Mouse (Mus musculus) spleen, adult 2 months (tissue): ENCODE data around the gene Ifngr2. TPM values are rescaled to one million over a fixed set of nuclear protein-coding genes. Genes with fewer than 3 reads are reported as not detected.

Experiments used
- DNase-seq, 2 experiments: peaks; one replicate each; pipeline versions ENCODE4 v3.0.0 to v3.0.0-alpha.2; 2012 to 2021; ENCODE audit warnings: low spot score in 2 of 2, low read depth in 1 of 2
- H3K27ac ChIP-seq: fragments of 200-500 bp; 2 replicates; pipeline ENCODE4 v1.5.1; 2012; ENCODE audit warnings: low read length, inconsistent platforms; ENCODE audit not compliant: insufficient read depth
- H3K27me3 ChIP-seq: fragments of 200-500 bp; 2 replicates; pipeline ENCODE4 v1.6.1; 2012; ENCODE audit warnings: mild to moderate bottlenecking, moderate library complexity, low read length, inconsistent platforms; ENCODE audit not compliant: control insufficient read depth, insufficient read depth
- H3K36me3 ChIP-seq: fragments of 200-500 bp; 2 replicates; pipeline ENCODE4 v1.6.1; 2012; ENCODE audit warnings: mild to moderate bottlenecking, low read length, inconsistent platforms; ENCODE audit not compliant: control insufficient read depth, insufficient read depth
- H3K4me1 ChIP-seq: fragments of 200-500 bp; 2 replicates; pipeline ENCODE4 v1.6.1; 2011; ENCODE audit warnings: inconsistent platforms; ENCODE audit not compliant: control insufficient read depth, insufficient read depth, insufficient read length
- H3K4me3 ChIP-seq: fragments of 200-500 bp; 2 replicates; pipeline ENCODE4 v1.5.1; 2011; ENCODE audit warnings: mild to moderate bottlenecking, inconsistent platforms; ENCODE audit not compliant: insufficient read depth, insufficient read length; ENCODE audit errors: extremely low read depth
- CTCF ChIP-seq: fragments of 200-500 bp; IDR thresholded peaks from 2 replicates; pipeline ENCODE4 v1.5.1; 2011; ENCODE audit warnings: mild to moderate bottlenecking, inconsistent platforms; ENCODE audit not compliant: insufficient read depth, insufficient read length, insufficient replicate concordance; ENCODE audit errors: extremely low read depth
- POLR2A ChIP-seq: fragments of 200-500 bp; IDR thresholded peaks from 2 replicates; pipeline ENCODE4 v1.6.1; 2011; ENCODE audit warnings: low read depth, low read length, inconsistent platforms
- WGBS: fragments of 180-500 bp; shearing (Covaris S2); methylation state at CpG from one replicate; pipeline ENCODE4 v1.1.7; 2018; 5-methylcytosine and 5-hydroxymethylcytosine counted together
- polyA plus RNA-seq: library from polyadenylated mRNA; depleted of rRNA; stranded (reverse); fragments of >200 nt; gene quantifications from 2 replicates; pipeline ENCODE4 v1.2.3, GENCODE M21; 2012

Gene Ifngr2
- polyA plus RNA-seq, 1 experiment: 18.7 TPM

GRCm38 (mm10) chr16:91551081-91551524 lies 4.2 kb downstream of the Ifngr2 start:
- H3K36me3 ChIP-seq: peaks cover 25% of the 10 kb centered on the region
- H3K27ac ChIP-seq: no peak overlapping the region
- no peak for TF ChIP-seq POLR2A
- no peak for TF ChIP-seq CTCF
- DNase-seq: no peak
- 61% methylated on average over 10 of the region's 10 CpGs for WGBS
- H3K4me3 ChIP-seq: no peak overlapping the region
- H3K27me3 ChIP-seq: no peaks in the 10 kb centered on the region
- H3K4me1 ChIP-seq: peaks cover 25% of the 10 kb centered on the region

GRCm38 (mm10) chr16:91552072-91552471 lies 5.2 kb downstream of the Ifngr2 start:
- H3K27ac ChIP-seq: no peak overlapping the region
- 89% methylated on average over 9 of the region's 9 CpGs for WGBS
- TF ChIP-seq CTCF: no peak
- TF ChIP-seq POLR2A: no peak
- H3K36me3 ChIP-seq: peaks cover 26% of the 10 kb centered on the region
- no peak overlapping the region for H3K4me3 ChIP-seq
- H3K27me3 ChIP-seq: no peaks in the 10 kb centered on the region
- H3K4me1 ChIP-seq: peaks cover 22% of the 10 kb centered on the region
- DNase-seq: no peak

- TF ChIP-seq CTCF (no peak), POLR2A (no peak)
- H3K4me1 ChIP-seq: peaks cover 22% of the 10 kb centered on the region
- no peak overlapping the region for H3K4me3 ChIP-seq
- no peaks in the 10 kb centered on the region for H3K27me3 ChIP-seq
- WGBS: 13% methylated on average over 12 of the region's 12 CpGs
- peak overlapping the region; percentile 52 for H3K27ac ChIP-seq
- peak in 1 of 2 experiments; percentile 28 for DNase-seq
- peaks cover 37% of the 10 kb centered on the region for H3K36me3 ChIP-seq
These were observed 6.8 kb downstream of the Ifngr2 start for GRCm38 (mm10) chr16:91553625-91554024.

GRCm38 (mm10) chr16:91555017-91555605 lies 8.2 kb downstream of the Ifngr2 start:
- Histone ChIP-seq H3K36me3 (peaks cover 43% of the 10 kb centered on the region), H3K4me1 (peaks cover 14% of the 10 kb centered on the region; the same call in 1 of the 2 replicates), H3K27me3 (no peaks in the 10 kb centered on the region), H3K4me3 (no peak overlapping the region), H3K27ac (no peak overlapping the region)
- WGBS: 88% methylated on average over 8 of the region's 8 CpGs
- TF ChIP-seq CTCF (no peak), POLR2A (no peak)
- no peak for DNase-seq

GRCm38 (mm10) chr16:91556659-91557058 lies 9.8 kb downstream of the Ifngr2 start:
- TF ChIP-seq CTCF (no peak), POLR2A (no peak)
- H3K27ac ChIP-seq: no peak overlapping the region
- 88% methylated on average over 15 of the region's 15 CpGs for WGBS
- H3K36me3 ChIP-seq: peaks cover 47% of the 10 kb centered on the region
- no peaks in the 10 kb centered on the region for H3K27me3 ChIP-seq
- peaks cover 11% of the 10 kb centered on the region; the same call in 1 of the 2 replicates for H3K4me1 ChIP-seq
- DNase-seq: no peak
- H3K4me3 ChIP-seq: no peak overlapping the region

GRCm38 (mm10) chr16:91557214-91557613 lies 10.3 kb downstream of the Ifngr2 start:
- no peak for TF ChIP-seq CTCF
- no peak for TF ChIP-seq POLR2A
- H3K4me3 ChIP-seq: no peak overlapping the region
- WGBS: 95% methylated on average over 7 of the region's 7 CpGs
- no peak for DNase-seq
- peaks cover 49% of the 10 kb centered on the region for H3K36me3 ChIP-seq
- H3K27ac ChIP-seq: no peak overlapping the region
- H3K27me3 ChIP-seq: no peaks in the 10 kb centered on the region
- peaks cover 11% of the 10 kb centered on the region; the same call in 1 of the 2 replicates for H3K4me1 ChIP-seq

- Histone ChIP-seq H3K36me3 (peaks cover 51% of the 10 kb centered on the region), H3K4me3 (no peak overlapping the region), H3K27me3 (no peaks in the 10 kb centered on the region), H3K27ac (no peak overlapping the region), H3K4me1 (peaks cover 9% of the 10 kb centered on the region; the same call in 1 of the 2 replicates)
- 92% methylated on average over 15 of the region's 15 CpGs for WGBS
- no peak for DNase-seq
- TF ChIP-seq POLR2A (no peak), CTCF (no peak)
These were observed 10.8 kb downstream of the Ifngr2 start for GRCm38 (mm10) chr16:91557693-91558092.
